Mouse (Mus musculus) intestine, postnatal 0 days (tissue): ENCODE results near the gene Cdhr4. TPM values are rescaled to one million over a fixed set of nuclear protein-coding genes. Genes with fewer than 3 reads are reported as not detected.

Source experiments
- ATAC-seq: fragments of 200-750 bp; cut with Nextera tagmentation; 2 replicates; pipeline ENCODE4 v1.8.0; 2017; ENCODE audit warnings: mild to moderate bottlenecking, moderate TSS enrichment, moderate library complexity
- H3K27ac ChIP-seq: fragments of 300-500 bp; sonication (generic); 2 replicates; pipeline ENCODE4 v1.5.1; 2014; ENCODE audit warnings: mild to moderate bottlenecking, low read depth, low read length, moderate library complexity
- H3K27me3 ChIP-seq: fragments of 300-500 bp; sonication (generic); replicated peaks from 2 replicates; pipeline ENCODE4 v1.6.1; 2014; ENCODE audit warnings: low read length, mixed read lengths; ENCODE audit not compliant: control insufficient read depth, insufficient read depth
- H3K36me3 ChIP-seq: fragments of 300-500 bp; sonication (generic); 2 replicates; pipeline ENCODE4 v1.6.1; 2014; ENCODE audit warnings: mild to moderate bottlenecking, moderate library complexity; ENCODE audit not compliant: control insufficient read depth, insufficient read depth
- H3K4me1 ChIP-seq: fragments of 300-500 bp; sonication (generic); replicated peaks from 2 replicates; pipeline ENCODE4 v1.6.1; 2014; ENCODE audit warnings: antibody characterized with exemption, low read length, mixed read lengths; ENCODE audit not compliant: control insufficient read depth, insufficient read depth
- H3K4me2 ChIP-seq: fragments of 300-500 bp; sonication (generic); replicated peaks from 2 replicates; pipeline ENCODE4 v1.6.1; 2014; ENCODE audit warnings: low read depth, mild to moderate bottlenecking, moderate library complexity
- H3K4me3 ChIP-seq: fragments of 300-500 bp; sonication (generic); 2 replicates; pipeline ENCODE4 v1.5.1; 2014; ENCODE audit warnings: low read depth, low read length
- H3K9ac ChIP-seq: fragments of 300-500 bp; sonication (generic); 2 replicates; pipeline ENCODE4 v1.6.1; 2014; ENCODE audit warnings: mild to moderate bottlenecking, low read depth, low read length
- H3K9me3 ChIP-seq: fragments of 300-500 bp; sonication (generic); 2 replicates; pipeline ENCODE4 v1.6.1; 2016; ENCODE audit warnings: mixed run types; ENCODE audit not compliant: control insufficient read depth
- CTCF ChIP-seq: sonication (generic); IDR thresholded peaks from 2 replicates; pipeline ENCODE4 v1.5.1; 2016; ENCODE audit warnings: low read depth, mild to moderate bottlenecking, control low read depth, antibody characterized with exemption, moderate library complexity
- WGBS: fragments of 180-500 bp; shearing (Covaris S2); extraction: QIAGEN DNeasy Blood & Tissue Kit; methylation state at CpG from one replicate; pipeline ENCODE4 v1.1.7; 2014; 5-methylcytosine and 5-hydroxymethylcytosine counted together
- polyA plus RNA-seq: library from polyadenylated mRNA; unstranded; fragments of >200 nt; fragmentation: Nextera tagmentation; extraction: Ambion mirVana; gene quantifications from 2 replicates; pipeline ENCODE4 v1.2.1, GENCODE M21; 2015

The Cdhr4 gene
- polyA plus RNA-seq, 1 experiment from 2014 or later, result 1.6 TPM

- Histone ChIP-seq H3K4me2 (no peak overlapping the region), H3K4me1 (peaks cover 7% of the 10 kb centered on the region; the same call in 1 of the 2 replicates), H3K9me3 (no peaks in the 10 kb centered on the region), H3K9ac (no peak overlapping the region), H3K27me3 (no peaks in the 10 kb centered on the region), H3K4me3 (no peak overlapping the region), H3K27ac (0 out of 2 replicates have a peak overlapping the region, but pooled peaks have one; percentile 24), H3K36me3 (peaks cover 12% of the 10 kb centered on the region; the same call in 1 of the 2 replicates)
- peak; percentile 11; the same call in 1 of the 2 replicates for ATAC-seq
- WGBS, result 53% methylated on average over 8 of the region's 8 CpGs
- TF ChIP-seq CTCF, result no peak
Observed at GRCm38 (mm10) chr9:107971690-107972541, 20.4 kb upstream of the Cdhr4 start.

DNA sequence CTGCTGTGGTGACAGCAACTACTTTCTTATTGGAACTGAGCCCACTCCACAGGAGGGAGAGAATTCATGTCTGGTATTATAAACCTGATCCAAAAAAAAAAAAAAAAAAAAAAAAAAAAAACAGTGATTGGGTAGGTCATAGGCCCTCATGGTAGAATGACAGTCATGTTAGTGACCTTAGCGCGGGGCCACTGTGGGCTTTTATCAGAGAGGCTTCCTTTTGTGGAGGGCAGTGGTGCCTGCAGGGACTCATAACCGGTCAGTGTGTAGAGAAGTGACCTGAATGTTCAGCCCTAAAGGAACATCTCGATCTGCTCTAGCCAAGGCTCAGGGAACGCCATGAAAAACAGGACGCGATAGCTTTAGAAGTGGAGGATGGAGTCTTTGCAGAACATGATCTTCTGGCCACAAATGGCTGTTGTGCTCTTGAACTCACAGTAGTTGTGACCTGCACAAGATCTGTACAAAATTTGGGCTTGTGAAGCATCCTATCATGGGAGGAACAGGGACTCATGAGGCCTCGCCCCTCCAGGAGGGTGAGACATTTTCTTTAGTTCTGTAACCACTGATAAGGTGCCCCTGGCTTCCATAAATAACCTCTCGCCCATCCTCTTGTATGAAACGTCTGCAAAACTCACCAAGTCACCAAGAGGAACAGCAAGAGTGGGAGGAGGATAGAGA is 17.7 kb upstream of the Cdhr4 start:
- 74% methylated on average over 10 of the region's 10 CpGs for WGBS
- Histone ChIP-seq H3K4me2 (peak overlapping the region; percentile 78), H3K36me3 (peaks cover 36% of the 10 kb centered on the region), H3K4me3 (no peak overlapping the region), H3K4me1 (peaks cover 7% of the 10 kb centered on the region; the same call in 1 of the 2 replicates), H3K27ac (no peak overlapping the region; the same call in 1 of the 2 replicates), H3K9me3 (no peaks in the 10 kb centered on the region), H3K27me3 (no peaks in the 10 kb centered on the region), H3K9ac (no peak overlapping the region)
- ATAC-seq, result no peak
- no peak for TF ChIP-seq CTCF

DNA sequence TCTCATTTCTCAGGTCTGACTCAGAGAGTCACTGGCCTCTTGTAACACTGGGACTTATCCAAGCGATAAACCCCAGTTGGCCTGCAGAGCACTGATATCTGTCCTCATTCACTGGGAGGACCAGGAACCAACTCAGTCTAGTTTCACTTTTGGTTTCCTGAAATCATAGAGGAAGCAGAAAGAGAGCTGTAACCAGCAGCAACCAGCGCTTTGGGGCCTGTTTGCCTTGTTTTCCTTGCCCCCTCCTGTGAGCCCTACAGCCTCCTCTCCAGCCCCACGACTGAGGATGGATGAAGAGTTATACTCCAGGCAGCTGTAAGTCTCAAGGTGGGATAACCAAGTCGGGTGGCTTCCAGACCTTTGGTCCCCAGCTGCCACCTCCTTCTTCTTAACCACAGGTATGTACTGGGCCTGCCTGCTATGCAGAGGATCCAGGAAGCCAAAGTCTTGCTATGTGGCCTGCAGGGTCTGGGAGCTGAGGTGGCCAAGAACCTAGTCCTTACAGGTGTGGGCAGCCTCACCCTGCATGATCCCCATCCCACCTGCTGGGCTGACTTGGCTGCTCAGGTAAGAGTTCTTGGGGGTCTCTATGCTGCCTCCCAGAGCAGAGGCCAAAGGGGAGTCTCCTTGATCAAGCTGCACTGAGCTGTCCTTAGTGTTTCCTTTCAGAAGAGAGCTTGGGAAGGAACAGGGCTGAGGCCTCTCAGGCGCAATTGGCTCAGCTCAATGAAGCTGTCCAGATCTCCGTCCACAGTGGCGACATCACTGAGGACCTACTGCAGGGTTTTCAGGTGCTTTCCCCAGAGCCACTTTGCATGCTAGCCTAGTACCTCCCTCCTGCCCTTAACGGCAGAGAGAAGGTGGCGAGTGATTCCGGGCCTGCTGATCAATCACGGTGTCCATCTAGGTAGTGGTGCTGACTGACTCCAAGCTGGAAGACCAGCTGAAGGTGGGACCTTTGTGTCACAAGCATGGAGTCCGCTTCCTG is 16.6 kb upstream of the Cdhr4 start, which contains the start of gene Uba7:
Uba7 (plus strand) TSS at position 107 of the 988 bp plus-strand sequence.
- peak within 1 kb of the TSS; percentile 37 for H3K4me3 ChIP-seq
- ATAC-seq, result peak; percentile 80
- WGBS, result 54% methylated on average over 12 of the region's 12 CpGs

DNA sequence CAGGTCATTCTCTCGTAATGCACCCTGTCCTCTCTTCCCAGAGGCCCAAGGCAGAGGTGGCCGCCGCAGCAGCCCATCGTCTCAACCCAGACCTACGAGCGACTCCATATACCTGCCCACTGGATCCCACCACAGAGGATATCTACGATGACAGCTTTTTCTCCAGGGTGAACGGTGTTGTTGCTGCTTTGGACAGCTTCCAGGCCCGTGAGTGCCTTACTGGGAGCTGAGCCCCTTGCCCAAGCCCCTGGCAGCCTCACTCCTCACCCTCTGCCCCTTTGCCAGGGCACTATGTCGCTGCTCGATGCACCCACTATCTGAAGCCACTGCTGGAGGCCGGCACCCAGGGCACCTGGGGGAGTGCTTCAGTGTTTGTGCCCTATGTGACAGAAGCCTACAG is 13.5 kb upstream of the Cdhr4 start:
- no peak overlapping the region for H3K4me2 ChIP-seq
- no peak for TF ChIP-seq CTCF
- peaks cover 43% of the 10 kb centered on the region for H3K36me3 ChIP-seq
- 90% methylated on average over 12 of the region's 12 CpGs for WGBS
- H3K9ac ChIP-seq, result no peak overlapping the region
- no peak overlapping the region for H3K27ac ChIP-seq
- H3K9me3 ChIP-seq, result no peaks in the 10 kb centered on the region
- ATAC-seq, result no peak
- H3K4me3 ChIP-seq, result no peak overlapping the region
- no peaks in the 10 kb centered on the region for H3K27me3 ChIP-seq
- peaks cover 10% of the 10 kb centered on the region; the same call in 1 of the 2 replicates for H3K4me1 ChIP-seq

More for the DNA sequence above, 16.6 kb upstream of the Cdhr4 start, which contains the start of gene Uba7:
- Histone ChIP-seq H3K27me3 (no peaks in the 10 kb centered on the region), H3K4me1 (peaks cover 7% of the 10 kb centered on the region; the same call in 1 of the 2 replicates), H3K9ac (peak within 1 kb of the TSS; percentile 56), H3K27ac (peak within 1 kb of the TSS; percentile 76), H3K4me2 (peak within 1 kb of the TSS; percentile 78), H3K9me3 (no peaks in the 10 kb centered on the region), H3K36me3 (peaks cover 45% of the 10 kb centered on the region)
- TF ChIP-seq CTCF, result no peak

GRCm38 (mm10) chr9:107981684-107982605 is 10.4 kb upstream of the Cdhr4 start:
- Histone ChIP-seq H3K4me1 (0 out of 2 replicates have a peak, but pooled peaks cover 2% of the 10 kb centered on the region), H3K4me2 (peak overlapping the region; percentile 84), H3K9ac (no peak overlapping the region), H3K27ac (peak overlapping the region; percentile 89), H3K36me3 (peaks cover 43% of the 10 kb centered on the region), H3K9me3 (no peaks in the 10 kb centered on the region), H3K27me3 (no peaks in the 10 kb centered on the region), H3K4me3 (no peak overlapping the region)
- ATAC-seq, result no peak
- WGBS, result 49% methylated on average over 7 of the region's 7 CpGs
- TF ChIP-seq CTCF, result no peak
